Mouse (Mus musculus) limb, embryonic 11.5 days (tissue): ENCODE data around the gene Rbm44. TPM values are rescaled to one million over a fixed set of nuclear protein-coding genes. Genes with fewer than 3 reads are reported as not detected.

Experiments used
- ATAC-seq: fragments of 200-750 bp; cut with Nextera tagmentation; 2 replicates; pipeline ENCODE4 v1.8.0; 2017; ENCODE audit warnings: low read depth; ENCODE audit not compliant: insufficient number of reproducible peaks, low FRiP score, low TSS enrichment
- DNase-seq: peaks from one replicate; pipeline ENCODE4 v3.0.0-alpha.2; 2015; ENCODE audit warnings: low spot score
- H3K27ac ChIP-seq: fragments of 300-500 bp; sonication (generic); replicated peaks from 2 replicates; pipeline ENCODE4 v1.5.1; 2014; ENCODE audit warnings: low read depth, mild to moderate bottlenecking, low read length
- H3K27me3 ChIP-seq: fragments of 300-500 bp; sonication (generic); 2 replicates; pipeline ENCODE4 v1.6.1; 2014; ENCODE audit warnings: mild to moderate bottlenecking, low read length, mixed read lengths; ENCODE audit not compliant: control insufficient read depth, insufficient read depth
- H3K36me3 ChIP-seq: fragments of 300-500 bp; sonication (generic); 2 replicates; pipeline ENCODE4 v1.6.1; 2014; ENCODE audit warnings: mild to moderate bottlenecking, low read length, moderate library complexity, mixed read lengths; ENCODE audit not compliant: control insufficient read depth, insufficient read depth
- H3K4me1 ChIP-seq: fragments of 300-500 bp; sonication (generic); 2 replicates; pipeline ENCODE4 v1.6.1; 2014; ENCODE audit warnings: low read length, mixed read lengths; ENCODE audit not compliant: control insufficient read depth, insufficient read depth
- H3K4me2 ChIP-seq: fragments of 300-500 bp; sonication (generic); 2 replicates; pipeline ENCODE4 v1.6.1; 2014; ENCODE audit warnings: low read depth, mild to moderate bottlenecking, moderate library complexity; ENCODE audit not compliant: severe bottlenecking
- H3K4me3 ChIP-seq: fragments of 300-500 bp; sonication (generic); 2 replicates; pipeline ENCODE4 v1.5.1; 2014; ENCODE audit warnings: low read depth, low read length
- H3K9ac ChIP-seq: fragments of 300-500 bp; sonication (generic); 2 replicates; pipeline ENCODE4 v1.6.1; 2014; ENCODE audit warnings: mild to moderate bottlenecking, low read length
- H3K9me3 ChIP-seq: fragments of 300-500 bp; sonication (generic); 2 replicates; pipeline ENCODE4 v1.6.1; 2016; ENCODE audit warnings: low read length; ENCODE audit not compliant: control insufficient read depth
- WGBS: fragments of 180-500 bp; shearing (Covaris S2); extraction: QIAGEN DNeasy Blood & Tissue Kit; methylation state at CpG from one replicate; pipeline ENCODE4 v1.1.7; 2014; 5-methylcytosine and 5-hydroxymethylcytosine counted together
- polyA plus RNA-seq: library from polyadenylated mRNA; unstranded; fragments of >200 nt; fragmentation: Nextera tagmentation; extraction: Ambion mirVana; gene quantifications from 2 replicates; pipeline ENCODE4 v1.2.1, GENCODE M21; 2014

Gene Rbm44
- polyA plus RNA-seq, 1 experiment from 2014 or later: 0.52 TPM

DNA sequence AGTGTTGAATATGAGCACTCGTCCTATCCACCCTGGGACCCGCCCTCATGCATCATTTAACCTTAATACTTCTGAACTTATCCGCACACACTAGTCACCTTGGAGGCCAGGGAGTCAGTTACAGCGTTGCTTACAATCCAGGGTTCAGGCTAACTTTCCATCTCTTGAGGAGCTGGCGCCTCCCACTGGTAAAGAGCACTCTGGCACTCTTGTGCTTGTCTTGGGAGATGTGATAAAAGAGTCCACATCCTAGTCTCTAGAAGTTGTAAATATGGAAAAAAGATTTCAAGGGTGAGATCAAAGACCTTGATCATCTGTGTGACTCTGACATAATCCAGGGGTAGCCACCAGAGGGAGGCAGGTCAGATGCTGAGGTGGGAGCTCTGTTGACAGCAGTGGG, 37.3 kb upstream of the Rbm44 start:
- H3K9ac ChIP-seq: no peak overlapping the region
- no peak for ATAC-seq
- no peak overlapping the region for H3K4me3 ChIP-seq
- H3K27ac ChIP-seq: no peak overlapping the region
- H3K36me3 ChIP-seq: no peaks in the 10 kb centered on the region
- no peak overlapping the region for H3K4me2 ChIP-seq
- DNase-seq: no peak
- no peaks in the 10 kb centered on the region for H3K27me3 ChIP-seq
- H3K4me1 ChIP-seq: no peaks in the 10 kb centered on the region
- 74% methylated on average over 5 of the region's 5 CpGs for WGBS
- H3K9me3 ChIP-seq: no peaks in the 10 kb centered on the region

- Histone ChIP-seq H3K4me3 (no peak overlapping the region), H3K27ac (no peak overlapping the region), H3K4me2 (no peak overlapping the region), H3K27me3 (no peaks in the 10 kb centered on the region), H3K9me3 (no peaks in the 10 kb centered on the region), H3K4me1 (no peaks in the 10 kb centered on the region), H3K9ac (no peak overlapping the region), H3K36me3 (no peaks in the 10 kb centered on the region)
- DNase-seq: no peak
- 43% methylated on average over 4 of the region's 4 CpGs for WGBS
- ATAC-seq: no peak
Measured at GRCm38 (mm10) chr1:91109302-91109701, 35.6 kb upstream of the Rbm44 start.

DNA sequence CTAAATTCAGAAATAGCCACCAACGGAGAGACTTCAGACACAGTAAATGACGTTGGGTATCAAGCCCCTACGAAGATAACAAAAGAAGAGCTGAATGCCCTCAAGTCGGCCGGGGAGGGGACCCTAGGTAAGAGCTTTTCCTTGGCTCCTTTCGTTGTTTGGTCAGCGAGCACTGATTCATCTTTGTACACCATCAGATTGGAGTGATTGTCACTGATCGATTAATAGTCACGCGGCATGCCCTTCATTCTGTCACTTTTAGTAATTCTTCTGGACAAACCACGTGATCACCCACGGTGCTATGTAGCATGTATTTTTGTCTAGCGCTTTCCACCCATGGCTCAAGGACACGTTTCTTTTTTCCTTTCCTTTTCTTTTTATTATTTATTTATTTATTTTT, 32.7 kb upstream of the Rbm44 start:
- Histone ChIP-seq H3K9ac (no peak overlapping the region), H3K27me3 (no peaks in the 10 kb centered on the region), H3K9me3 (no peaks in the 10 kb centered on the region), H3K4me2 (no peak overlapping the region), H3K4me1 (no peaks in the 10 kb centered on the region), H3K36me3 (no peaks in the 10 kb centered on the region; the same call in 1 of the 2 replicates), H3K4me3 (no peak overlapping the region), H3K27ac (no peak overlapping the region)
- ATAC-seq: no peak
- WGBS: 95% methylated on average over 14 of the region's 14 CpGs
- DNase-seq: no peak

DNA sequence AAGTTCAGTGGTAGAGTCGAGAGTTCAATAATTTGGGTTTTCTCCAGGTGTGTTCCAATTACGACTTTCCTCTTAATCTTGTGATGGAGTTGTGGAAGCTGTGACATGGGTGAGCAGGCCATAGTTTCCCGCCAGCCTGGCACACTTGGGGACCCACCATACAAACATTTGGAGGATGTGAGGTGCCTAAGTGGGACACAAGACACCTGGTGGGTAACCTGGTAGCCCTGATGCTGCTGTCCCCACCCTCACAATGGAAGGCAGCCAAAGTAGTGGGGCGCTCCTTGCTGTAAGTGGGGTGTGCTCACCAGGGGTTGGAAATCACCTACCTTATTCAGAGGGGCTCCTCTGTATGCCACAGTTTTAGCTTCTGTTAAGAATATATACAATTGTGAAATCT, 32.3 kb upstream of the Rbm44 start:
- no peak for ATAC-seq

GRCm38 (mm10) chr1:91122121-91122520, 22.8 kb upstream of the Rbm44 start:
- no peaks in the 10 kb centered on the region for H3K9me3 ChIP-seq
- WGBS: 81% methylated on average over 11 of the region's 11 CpGs
- no peak overlapping the region for H3K4me3 ChIP-seq
- H3K27me3 ChIP-seq: no peaks in the 10 kb centered on the region
- H3K4me2 ChIP-seq: no peak overlapping the region
- no peak overlapping the region for H3K9ac ChIP-seq
- H3K36me3 ChIP-seq: peaks cover 3% of the 10 kb centered on the region; the same call in 1 of the 2 replicates
- no peak overlapping the region for H3K27ac ChIP-seq
- ATAC-seq (no peak), DNase-seq (no peak)
- H3K4me1 ChIP-seq: no peaks in the 10 kb centered on the region

More for the DNA sequence above, 32.3 kb upstream of the Rbm44 start:
- Histone ChIP-seq H3K4me1 (no peaks in the 10 kb centered on the region), H3K4me3 (no peak overlapping the region), H3K4me2 (no peak overlapping the region), H3K9ac (no peak overlapping the region), H3K27ac (no peak overlapping the region), H3K9me3 (no peaks in the 10 kb centered on the region), H3K27me3 (no peaks in the 10 kb centered on the region), H3K36me3 (no peaks in the 10 kb centered on the region; the same call in 1 of the 2 replicates)
- WGBS: 95% methylated on average over 4 of the region's 4 CpGs
- DNase-seq: no peak

- H3K4me1 ChIP-seq: no peaks in the 10 kb centered on the region
- DNase-seq (no peak), ATAC-seq (no peak)
- no peak overlapping the region for H3K9ac ChIP-seq
- H3K9me3 ChIP-seq: no peaks in the 10 kb centered on the region
- peaks cover 3% of the 10 kb centered on the region; the same call in 1 of the 2 replicates for H3K36me3 ChIP-seq
- no peak overlapping the region for H3K4me2 ChIP-seq
- WGBS: 88% methylated on average over 5 of the region's 5 CpGs
- H3K27ac ChIP-seq: no peak overlapping the region
- no peak overlapping the region for H3K4me3 ChIP-seq
- H3K27me3 ChIP-seq: no peaks in the 10 kb centered on the region
Measured at GRCm38 (mm10) chr1:91123004-91123403, 21.9 kb upstream of the Rbm44 start.

DNA sequence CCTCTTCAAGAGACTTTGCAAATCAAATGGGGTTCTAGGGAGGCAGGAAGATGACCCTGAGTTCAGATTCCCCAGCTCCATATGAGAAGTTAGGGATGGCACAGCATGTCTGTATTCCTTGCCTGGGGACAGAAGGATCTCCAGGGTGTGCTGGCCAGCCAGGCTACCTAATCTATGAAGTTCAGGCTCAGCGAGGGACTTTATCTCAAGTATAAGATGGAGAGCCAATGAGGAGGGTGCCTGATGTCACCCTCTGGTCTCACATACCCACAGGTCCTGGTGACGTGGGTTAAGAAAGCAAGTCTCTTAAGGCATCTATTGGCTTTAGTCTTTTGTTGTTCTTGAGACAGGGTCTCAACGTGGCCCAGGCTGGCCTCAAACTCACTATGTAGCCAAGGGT, 21.4 kb upstream of the Rbm44 start:
- peaks cover 3% of the 10 kb centered on the region; the same call in 1 of the 2 replicates for H3K36me3 ChIP-seq
- H3K9me3 ChIP-seq: no peaks in the 10 kb centered on the region
- H3K27me3 ChIP-seq: no peaks in the 10 kb centered on the region
- no peak overlapping the region for H3K9ac ChIP-seq
- H3K27ac ChIP-seq: no peak overlapping the region
- H3K4me2 ChIP-seq: no peak overlapping the region
- no peak overlapping the region for H3K4me3 ChIP-seq
- ATAC-seq: no peak
- no peak for DNase-seq
- WGBS: 77% methylated on average over 3 of the region's 3 CpGs
- H3K4me1 ChIP-seq: no peaks in the 10 kb centered on the region

DNA sequence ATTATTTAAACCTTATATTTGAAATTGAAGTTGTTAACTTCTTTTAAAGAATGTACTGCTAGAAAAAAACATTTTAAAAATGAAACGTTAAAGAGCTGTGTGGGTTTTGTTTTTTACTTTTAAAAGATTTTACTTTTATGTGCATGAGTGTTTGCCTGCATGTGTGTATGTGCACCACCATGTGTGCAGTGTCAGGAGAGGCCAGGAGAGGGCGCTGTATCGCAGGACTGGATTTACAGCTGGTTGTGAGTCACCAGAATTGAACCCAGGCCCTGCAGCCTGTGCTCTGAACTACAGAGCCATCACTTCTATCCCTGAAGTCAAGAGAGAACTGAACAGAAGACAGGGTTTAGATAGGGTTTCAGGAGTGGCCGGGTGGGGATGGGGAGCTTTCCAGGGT, 16.0 kb upstream of the Rbm44 start:
- Histone ChIP-seq H3K9me3 (no peaks in the 10 kb centered on the region), H3K36me3 (no peaks in the 10 kb centered on the region), H3K27ac (no peak overlapping the region), H3K4me1 (no peaks in the 10 kb centered on the region), H3K4me3 (no peak overlapping the region), H3K9ac (no peak overlapping the region), H3K27me3 (no peaks in the 10 kb centered on the region), H3K4me2 (no peak overlapping the region)
- DNase-seq (no peak), ATAC-seq (no peak)
- 89% methylated on average over 4 of the region's 4 CpGs for WGBS

DNA sequence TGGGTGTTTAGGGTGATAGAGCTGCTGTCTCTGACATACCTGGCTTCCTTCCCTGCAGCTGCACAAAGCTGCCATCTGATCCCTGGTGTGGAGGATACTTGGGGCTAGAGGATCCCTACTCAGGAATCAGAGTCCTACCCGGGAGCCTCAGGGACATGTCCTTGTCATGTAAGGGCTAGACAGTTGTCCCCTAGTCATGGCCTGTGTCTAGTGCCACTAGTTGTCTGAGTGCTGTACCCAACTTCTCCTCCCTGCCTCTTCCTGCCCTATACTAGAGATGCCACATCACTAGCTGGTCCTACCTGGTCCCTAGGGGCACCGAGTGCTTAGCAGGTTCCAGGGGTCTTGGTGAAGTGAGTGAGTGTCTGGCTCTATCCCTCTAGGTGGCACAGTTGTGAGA, 7.9 kb upstream of the Rbm44 start:
- Histone ChIP-seq H3K4me2 (no peak overlapping the region), H3K4me1 (no peaks in the 10 kb centered on the region), H3K27ac (no peak overlapping the region), H3K27me3 (no peaks in the 10 kb centered on the region), H3K4me3 (no peak overlapping the region), H3K9ac (no peak overlapping the region), H3K36me3 (no peaks in the 10 kb centered on the region), H3K9me3 (no peaks in the 10 kb centered on the region)
- ATAC-seq (no peak), DNase-seq (no peak)
- WGBS: 83% methylated on average over 2 of the region's 2 CpGs
